Mouse (Mus musculus) gastrocnemius, adult 8-10 months (tissue): ENCODE results near the gene Rab13. TPM values are rescaled to one million over a fixed set of nuclear protein-coding genes. Genes with fewer than 3 reads are reported as not detected.
A peak's percentile ranks its signal among the peaks of the same experiment; 100 is the strongest.
"Not testable (repeated sequence)": the region's sequence is repeated elsewhere in the genome, so short reads cannot be mapped to it uniquely, and the experiment has no call there.

Experiments used
- DNase-seq, 2 experiments: peaks; one replicate each; pipeline ENCODE4 v3.0.0; 2022; ENCODE audit warnings: low spot score in 2 of 2
- total RNA-seq, 4 experiments: library from RNA; stranded (reverse); gene quantifications; 2 replicates each; pipeline ENCODE4 v1.2.4; 2022

Rab13 gene
- total RNA-seq, 4 experiments from 2014 or later: 5.7 to 11.6 (median 8.8) TPM

DNA sequence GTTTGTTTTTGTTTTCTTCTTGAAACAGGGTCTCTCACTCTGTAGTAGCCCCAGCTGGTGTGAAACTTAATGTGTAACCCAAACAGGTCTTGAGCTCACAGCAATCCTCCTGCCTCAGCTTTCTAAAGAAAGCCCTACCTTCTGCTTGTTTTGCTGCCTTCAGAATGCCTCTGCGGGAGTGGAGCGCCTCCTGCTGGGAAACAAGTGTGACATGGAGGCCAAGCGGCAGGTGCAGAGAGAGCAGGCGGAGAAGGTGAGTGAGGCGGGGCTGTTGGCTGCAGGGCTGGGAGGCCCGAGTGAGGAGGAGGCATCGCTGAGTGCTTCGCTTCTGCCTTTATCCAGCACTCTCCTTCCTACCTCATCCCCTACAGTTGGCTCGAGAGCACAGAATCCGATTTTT lies 10.8 kb downstream of the Rab13 start:
- no peak for DNase-seq

DNA sequence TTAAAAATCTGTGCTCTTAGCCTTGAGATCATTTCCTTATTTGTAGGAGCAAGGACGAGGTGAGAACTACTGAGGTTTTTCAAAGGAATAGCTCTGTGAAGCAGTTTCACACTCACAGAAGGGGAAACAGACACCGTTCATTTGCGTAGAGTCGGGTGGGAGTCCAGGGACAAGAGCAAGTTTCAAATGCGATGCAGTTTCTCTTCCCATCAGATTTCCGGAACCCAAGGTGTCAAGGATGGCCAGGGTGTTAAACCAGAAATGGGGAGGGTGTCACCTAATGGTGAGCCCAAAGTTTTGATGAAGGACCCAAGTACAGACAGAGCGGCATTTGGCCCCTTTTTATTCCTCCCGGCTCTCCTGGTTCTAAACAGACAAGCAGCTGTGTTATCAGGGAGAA lies 17.6 kb downstream of the Rab13 start:
- DNase-seq: no peak

DNA sequence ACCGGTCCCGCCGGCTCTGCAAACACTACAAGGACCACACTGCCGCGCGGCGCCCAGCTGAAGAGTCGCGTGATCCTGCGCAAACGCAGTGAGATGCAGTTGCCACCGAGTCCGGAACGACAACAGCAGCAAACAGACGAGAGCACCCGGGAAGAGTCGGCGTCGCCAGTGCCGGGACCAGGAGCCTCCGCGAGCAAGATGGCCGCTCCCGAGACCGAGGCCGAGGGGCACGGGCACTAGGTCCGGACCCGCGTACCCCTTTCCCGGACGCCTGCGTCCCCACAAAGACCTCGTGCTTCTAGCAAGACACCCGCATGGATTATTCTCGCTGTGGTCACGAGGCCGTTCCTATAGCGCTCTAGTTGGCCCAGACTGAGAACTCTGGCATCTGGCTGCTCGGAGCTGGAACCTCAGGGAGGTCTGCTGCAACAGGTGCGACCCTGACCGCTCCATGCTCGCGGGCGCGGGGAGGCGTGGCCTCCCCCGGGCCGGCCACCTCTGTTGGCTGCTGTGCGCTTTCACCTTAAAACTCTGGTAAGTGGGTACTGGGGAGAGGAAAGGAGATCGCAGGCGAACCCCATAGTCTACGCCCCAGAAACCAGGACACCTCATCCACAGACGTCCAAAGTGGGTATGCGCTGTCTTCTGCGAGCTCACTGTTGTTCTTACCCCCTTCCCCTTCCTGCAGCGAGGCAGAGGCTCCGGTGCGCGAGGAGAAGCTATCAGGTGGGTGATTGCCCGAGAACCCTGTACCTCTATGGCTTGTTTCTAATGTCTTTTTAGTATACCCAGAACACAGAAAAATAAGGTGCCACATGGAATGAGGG lies 18.2 kb downstream of the Rab13 start, which contains the start of gene Jtb:
Gene Jtb, plus strand, starts transcription at position 91 of the 827 bp plus-strand sequence.
- DNase-seq: peak; percentile 85 to 92

DNA sequence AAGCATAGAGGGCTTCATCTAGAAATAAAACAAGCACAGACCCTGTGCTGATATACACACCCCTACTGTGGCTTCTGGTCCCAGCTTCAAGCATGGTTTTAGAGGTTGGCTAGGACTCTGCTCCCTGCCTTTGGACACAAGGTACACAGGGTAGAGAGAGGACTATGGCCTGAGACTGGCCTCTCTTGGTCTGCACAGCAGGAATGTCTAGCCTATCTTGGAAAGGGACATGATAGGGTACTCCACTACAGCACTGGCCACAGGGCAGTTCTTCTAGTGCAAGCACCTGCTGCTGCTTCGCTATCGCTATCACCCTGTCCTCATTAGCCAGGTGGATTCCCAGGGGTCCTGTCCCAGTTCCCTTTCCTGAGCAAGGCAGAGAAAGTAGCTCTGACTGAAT lies 27.8 kb downstream of the Rab13 start:
- DNase-seq: no peak

DNA sequence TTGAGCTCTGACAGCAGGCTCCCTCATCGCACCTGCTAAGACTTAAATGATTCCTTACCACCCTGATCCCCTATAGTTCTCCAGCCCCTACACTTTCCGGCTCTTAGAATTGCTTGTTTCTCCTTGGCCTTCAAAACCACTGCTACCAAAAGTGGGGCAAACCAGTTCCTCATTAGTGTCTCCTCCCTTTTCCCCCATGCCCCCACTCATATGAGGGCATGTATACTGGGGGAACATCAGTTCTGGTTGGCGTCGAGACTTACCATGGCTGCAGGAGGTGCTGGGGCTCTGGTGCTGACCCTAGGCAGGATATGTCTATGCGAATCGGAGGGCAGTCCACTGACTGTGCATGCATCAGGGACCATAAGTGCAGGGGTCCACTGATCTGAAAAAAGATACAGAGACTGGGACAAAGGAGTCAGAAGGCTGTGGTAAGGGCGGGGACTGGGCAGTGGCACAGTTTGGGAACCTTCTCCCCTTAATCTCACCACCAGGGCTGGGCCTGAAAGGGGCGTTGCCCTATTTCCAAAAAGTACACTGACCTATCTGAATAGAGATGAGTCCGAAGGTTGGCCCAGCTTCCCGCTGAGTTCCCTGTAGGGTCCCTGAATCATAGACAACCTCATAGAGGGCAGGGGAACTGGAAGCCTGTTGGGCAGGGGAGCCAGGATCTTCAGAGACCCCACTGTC lies 28.3 kb downstream of the Rab13 start:
- no peak for DNase-seq

DNA sequence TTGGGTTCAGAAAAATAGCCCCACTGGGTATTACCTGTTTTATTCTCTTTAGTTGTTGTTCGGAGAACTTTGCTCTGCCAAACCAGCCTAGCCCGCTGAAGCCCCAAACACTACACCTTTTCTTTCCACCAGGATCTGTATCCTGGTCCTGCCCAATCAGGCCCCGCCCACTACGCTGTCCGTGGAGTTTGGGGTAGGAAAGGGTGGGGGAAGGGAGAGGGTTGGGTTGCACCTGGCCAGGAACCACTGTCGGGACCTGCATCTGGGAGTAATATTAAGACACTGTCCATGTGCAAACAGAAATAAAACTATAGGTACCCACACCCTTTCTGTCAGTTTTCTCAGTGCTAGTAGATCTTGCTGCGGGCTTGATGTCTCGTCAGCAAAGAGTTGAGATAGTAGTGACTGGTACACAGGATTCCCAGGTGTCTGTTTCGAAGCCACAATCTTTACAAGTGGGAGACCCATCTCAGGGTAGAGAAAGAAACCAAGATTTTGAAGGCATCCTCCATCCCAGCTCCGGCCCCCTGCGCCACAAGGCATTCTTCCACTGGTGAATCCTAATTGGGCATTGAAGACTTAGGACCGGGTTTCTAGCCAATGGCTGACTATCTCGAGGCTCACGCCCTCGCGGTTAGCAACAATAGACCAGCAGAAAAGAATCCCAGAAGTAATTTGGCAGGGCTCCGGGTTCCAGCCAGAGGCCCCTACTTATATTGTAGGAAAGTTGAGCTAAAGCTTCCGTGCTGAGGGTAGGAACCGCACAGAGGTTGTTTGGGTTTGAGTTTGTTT lies 29.7 kb downstream of the Rab13 start, which contains the start of gene Creb3l4:
Gene Creb3l4, minus strand, starts transcription at position 529 of the 792 bp plus-strand sequence.
- no peak for DNase-seq

DNA sequence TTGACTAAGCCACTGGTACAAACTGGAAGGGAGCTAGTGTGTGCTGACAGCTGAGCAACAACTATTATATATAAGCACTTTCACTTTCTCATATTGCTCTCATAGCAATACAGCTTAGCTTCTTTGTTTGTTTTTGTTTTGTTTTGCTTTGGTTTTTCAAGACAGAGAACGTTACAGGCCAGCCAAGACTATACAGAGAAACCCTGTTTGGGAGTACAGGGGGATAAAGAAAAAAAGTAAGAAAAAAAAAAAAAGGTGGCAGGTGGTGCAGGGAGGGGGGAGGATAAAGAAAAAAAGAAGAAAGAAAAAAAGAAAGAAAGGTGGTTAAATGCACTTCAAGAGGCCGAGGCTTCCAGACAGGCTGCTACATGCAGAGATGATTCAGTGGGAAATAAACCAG lies 31.9 kb downstream of the Rab13 start:
- no peak for DNase-seq

DNA sequence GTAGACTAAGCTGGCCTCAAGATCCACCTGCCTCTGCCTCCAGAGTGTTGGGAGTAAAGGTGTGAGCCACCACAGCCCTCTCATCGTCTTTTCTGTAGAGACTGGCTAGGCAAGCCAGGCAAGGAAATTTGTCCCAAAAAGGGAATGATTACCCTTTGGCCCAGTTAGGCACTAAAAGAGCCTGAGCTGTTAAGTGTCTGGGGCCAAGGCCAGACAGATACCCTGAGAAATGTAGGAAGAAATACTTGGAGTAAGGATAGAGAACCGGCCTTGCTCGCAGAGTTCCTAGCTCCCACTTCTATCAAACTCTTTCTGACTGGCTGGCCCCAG lies 34.1 kb downstream of the Rab13 start:
- DNase-seq: no peak

DNA sequence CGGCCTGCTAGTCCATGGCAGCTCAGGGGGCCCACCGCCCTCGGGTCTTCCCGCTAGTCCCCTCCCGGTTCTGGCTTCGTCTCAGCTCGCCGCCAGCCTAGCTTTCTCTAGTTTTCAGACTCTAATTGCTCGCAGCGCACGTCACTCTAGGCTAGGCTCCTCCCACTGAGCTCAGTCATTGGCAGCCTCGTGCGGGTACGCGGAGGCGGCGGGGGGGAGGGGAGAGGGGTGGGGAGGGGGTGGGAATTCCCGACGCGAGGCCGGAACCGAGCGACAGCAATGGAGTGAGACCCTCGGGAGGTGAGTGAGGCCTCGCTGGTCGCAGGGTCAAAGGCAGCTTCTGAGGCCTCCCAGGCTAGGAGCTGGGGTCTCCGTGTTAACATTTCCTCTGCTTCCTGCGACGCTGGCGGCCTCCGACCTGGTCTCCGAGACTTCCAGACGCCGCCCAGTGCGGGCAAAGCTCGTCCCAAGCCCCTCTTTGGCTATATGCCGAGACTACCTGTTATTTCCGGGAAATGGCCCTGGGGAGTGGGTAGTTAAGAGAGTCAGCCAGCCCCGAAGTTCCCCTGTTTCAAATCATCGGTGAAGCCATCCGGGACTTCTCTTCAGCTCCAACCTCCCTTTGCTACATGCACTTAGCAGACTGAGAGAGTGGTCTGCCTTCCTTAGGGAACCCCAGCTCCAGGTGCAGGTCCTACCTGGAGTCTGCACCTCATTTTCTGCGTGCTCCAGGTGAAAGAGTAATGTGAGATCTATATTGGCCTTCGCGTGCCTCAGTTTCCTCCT lies 34.7 kb downstream of the Rab13 start, which contains the start of gene Slc39a1:
Gene Slc39a1, plus strand, starts transcription at position 213 of the 786 bp plus-strand sequence.
- DNase-seq: peak; percentile 87 to 90

DNA sequence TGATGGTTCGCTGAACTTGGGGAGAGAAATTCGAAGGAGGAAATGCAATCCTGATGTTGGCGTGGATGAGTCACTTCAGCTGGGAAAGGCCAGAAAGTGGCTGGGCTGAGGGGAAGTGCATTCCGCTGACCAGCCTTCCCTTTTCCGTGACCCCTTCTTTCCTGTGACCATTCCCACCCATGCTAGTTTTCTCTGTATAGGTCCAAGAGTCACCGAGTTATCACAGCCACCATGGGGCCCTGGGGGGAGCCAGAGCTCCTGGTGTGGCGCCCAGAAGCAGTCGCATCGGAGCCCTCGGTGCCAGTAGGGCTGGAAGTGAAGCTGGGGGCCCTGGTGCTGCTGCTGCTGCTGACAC lies 35.2 kb downstream of the Rab13 start:
- DNase-seq: no peak

DNA sequence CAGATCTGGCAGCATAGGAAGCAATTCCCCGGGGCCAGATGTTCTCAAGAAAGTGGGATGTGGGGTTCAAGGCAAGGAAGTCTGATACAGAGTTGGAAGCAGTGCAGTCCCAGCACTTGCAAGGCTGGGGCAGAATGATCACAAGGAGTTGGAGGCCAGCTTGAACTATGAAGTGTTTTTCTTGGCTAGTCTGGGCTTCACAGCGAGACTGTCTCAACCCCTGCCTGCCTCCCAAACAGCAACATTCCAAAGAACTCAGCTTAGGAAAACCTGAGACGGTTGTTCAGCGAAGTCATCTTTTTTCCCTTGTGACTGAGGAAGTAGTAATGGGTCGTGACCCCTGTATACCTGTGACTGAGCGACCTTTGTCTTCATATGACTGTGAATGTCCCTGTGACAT lies 37.3 kb downstream of the Rab13 start:
- no peak for DNase-seq

DNA sequence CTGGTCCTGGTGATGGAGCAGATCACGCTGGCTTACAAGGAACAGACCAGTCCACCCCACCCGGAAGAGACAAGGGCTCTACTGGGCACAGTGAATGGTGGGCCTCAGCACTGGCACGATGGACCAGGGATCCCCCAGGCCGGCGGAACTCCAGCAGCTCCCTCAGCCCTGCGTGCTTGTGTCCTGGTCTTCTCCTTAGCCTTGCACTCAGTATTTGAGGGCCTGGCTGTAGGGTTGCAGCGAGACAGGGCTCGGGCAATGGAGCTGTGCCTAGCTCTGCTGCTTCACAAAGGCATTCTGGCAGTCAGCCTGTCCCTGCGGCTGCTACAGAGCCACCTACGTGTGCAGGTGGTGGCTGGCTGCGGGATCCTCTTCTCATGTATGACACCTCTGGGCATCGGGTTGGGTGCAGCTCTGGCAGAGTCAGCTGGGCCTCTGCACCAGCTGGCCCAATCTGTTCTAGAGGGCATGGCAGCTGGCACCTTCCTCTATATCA lies 38.3 kb downstream of the Rab13 start:
- DNase-seq: peak in 1 of 2 experiments; percentile 30

DNA sequence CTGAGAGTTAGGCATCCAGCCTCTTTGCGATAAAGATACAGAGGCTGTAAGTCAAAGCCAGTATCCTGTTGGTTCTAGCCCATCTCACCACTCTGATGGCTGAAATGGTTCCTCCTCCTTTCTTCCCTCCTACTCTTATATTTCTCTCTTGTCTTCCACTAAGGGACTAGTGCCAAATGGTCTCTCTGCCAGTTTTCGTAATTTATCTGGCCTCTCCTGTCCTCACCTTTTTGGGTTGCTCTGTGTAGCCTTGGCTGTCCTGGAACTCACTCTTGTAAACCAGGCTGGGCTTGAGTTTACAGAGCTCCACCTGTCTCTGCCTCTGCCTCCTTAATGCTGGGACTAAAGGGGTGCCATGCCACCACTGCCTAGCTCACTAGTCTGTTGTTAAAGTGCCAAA lies 39.2 kb downstream of the Rab13 start:
- DNase-seq: not testable (repeated sequence)

DNA sequence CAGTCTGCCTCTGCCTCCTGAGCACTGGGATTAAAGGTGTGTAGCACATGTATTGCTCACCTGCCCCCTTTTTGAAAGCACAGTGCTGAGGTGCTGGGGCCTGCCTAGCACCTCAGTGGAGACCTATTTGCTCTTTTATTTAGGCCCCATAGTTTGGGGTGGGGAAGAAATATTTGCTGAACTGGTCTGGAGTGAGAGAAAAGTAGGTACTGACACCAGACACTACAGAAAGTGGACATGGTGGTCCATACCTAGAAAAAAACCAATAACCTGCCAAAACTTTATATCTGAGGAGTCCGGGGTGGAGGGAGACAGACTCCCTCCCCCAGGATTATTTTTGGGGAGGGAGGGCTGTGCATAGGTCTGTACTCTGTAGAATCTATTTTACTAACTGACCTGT lies 39.7 kb downstream of the Rab13 start:
- DNase-seq: not testable (repeated sequence)

DNA sequence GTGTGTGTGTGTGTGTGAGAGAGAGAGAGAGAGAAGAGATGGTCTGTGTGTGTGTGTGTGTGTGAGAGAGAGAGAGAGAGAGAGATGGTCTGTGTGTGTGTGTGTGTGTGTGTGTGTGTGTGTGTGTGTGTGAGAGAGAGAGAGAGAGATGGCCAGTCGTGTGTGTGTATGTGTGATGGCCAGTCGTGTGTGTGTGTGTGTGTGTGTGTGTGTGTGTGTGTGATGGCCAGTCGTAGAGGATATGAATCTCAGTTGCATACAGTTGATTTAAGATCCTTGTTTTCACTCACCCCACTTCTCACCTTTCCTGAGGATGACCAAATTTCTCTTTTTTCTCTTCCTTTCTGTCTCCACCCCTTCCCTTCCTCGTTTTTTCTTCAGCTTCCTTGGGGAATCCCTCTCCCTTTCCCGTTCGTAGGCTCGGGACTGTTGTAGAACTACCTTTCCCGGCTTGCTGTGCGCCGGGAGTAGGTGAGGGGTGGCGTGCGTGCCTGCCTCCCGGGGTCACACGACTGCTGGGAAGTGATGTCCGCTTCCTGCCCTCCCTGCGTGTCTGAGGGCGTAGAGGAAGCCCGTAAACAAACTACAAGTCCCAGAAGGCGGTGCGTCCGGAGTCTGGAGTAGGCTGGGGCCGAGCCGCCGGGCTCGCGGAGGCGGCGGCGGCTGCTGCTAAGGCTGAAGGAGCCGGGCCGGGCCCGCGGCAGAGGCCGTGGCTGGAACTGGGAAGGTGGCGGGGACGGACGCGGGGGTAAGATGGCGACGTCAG lies 40.3 kb downstream of the Rab13 start, which contains the start of gene Crtc2:
Gene Crtc2, plus strand, starts transcription at position 511 of the 766 bp plus-strand sequence.
- peak; percentile 93 to 95 for DNase-seq

DNA sequence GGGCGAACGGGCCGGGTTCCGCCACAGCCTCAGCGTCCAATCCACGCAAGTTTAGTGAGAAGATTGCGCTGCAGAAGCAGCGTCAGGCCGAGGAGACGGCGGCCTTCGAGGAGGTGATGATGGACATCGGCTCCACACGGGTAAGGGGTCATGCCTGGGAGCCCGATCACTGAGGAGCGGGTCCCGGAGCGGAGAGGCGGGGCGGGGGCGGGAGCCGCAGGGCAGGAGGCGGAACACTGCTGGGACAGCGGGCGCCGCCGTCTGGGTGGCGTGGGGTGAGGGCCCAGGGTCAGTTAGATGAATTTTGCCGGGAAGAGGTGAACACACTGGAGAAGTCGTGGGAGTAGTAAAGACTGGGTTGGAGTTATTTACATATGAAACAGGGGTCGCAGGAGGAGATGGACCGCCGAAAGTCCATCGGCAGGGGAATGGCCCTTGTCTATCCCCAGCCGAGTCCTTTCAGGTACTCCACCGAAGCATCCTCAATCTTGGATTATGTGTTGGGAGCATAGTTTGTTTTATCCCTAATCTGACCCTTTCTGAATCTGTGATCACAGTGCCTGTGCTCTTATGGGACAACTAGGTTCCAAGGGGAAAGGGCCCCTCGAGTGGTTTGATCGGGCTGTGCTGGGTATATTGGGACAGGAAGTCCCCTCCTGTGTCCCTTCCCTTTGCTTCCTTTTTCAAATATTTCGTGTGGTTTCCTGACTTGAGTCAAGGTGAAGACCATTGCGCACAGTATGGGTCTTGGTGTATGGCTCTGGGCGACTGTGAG lies 41.1 kb downstream of the Rab13 start:
- DNase-seq: no peak

DNA sequence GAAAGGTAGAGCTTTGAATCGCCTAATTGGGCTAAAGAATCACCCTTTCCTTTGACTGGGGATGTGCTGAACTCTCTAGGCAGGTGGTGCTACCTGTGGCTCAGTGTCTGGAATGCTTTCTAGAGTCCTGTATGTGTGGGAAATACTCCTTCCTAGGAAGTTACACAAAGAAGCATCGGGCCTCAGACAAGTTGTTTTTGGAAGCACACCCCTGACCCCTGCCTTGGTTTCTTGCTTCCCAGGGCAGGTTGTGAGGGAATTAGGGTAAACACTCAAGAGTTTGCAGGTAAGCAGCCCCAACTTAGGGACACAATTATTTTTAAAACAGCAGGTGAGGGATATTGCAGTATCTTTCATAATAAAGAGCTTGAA lies 41.7 kb downstream of the Rab13 start:
- no peak for DNase-seq

DNA sequence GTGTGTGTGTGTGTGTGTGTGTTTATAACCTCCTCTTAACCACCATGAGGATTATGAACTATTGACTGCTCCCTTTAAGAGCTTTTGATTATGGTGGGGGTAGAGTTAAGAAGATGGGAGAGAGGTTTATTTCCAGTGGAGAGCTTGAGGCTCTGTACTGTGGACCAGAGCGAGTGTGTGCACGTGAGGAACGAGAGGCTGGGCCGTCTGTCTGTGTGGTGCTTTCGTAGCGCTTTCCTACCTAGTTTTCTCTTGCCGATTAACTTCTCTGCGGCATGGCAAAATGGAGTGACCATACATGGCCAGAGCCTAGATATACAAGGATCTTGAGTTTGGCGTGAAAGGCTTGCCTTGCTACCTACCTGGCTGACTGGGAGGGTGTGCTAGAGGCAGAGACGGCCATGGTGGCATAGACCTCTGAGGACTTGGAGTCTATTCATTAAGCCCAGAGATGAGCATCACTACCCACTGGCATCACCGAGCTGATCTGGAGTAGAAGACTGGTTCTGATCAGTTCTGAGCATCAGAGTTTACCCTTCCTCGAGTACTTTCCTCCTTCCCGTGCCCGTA lies 42.4 kb downstream of the Rab13 start:
- no peak for DNase-seq
